Mouse (Mus musculus): Measurements from ENCODE around the gene Il17c.

GRCm38 (mm10) chr8:122432443-122433268 is 10.8 kb downstream of the Il17c start, which contains the start of gene Cyba:
- TF ChIP-seq POLR2A (IDR thresholded peaks at IDR 0.05; ENCODE audit: borderline replicate concordance, extremely low read depth, insufficient read depth, insufficient read length, poor library complexity, severe bottlenecking), result no peak
- TF ChIP-seq CTCF (IDR thresholded peaks at IDR 0.05; ENCODE audit: borderline replicate concordance, extremely low read depth, insufficient read depth, insufficient read length), result no peak
